Mouse (Mus musculus): ENCODE data around the gene Ubxn7. TPM values are rescaled to one million over a fixed set of nuclear protein-coding genes. Genes with fewer than 3 reads are reported as not detected.

The Ubxn7 gene
- polyA plus RNA-seq, 1 experiment from 2014 or later, result 22.1 TPM

GRCm38 (mm10) chr16:32417457-32417856 is 85.4 kb downstream of the Ubxn7 start:
- ATAC-seq (ENCODE audit: insufficient read depth, low FRiP score), result no peak
- H3K4me1 ChIP-seq (ENCODE audit: control insufficient read depth, insufficient read depth, low read length), result peaks cover 8% of the 10 kb centered on the region; the same call in 1 of the 2 replicates
- no peaks in the 10 kb centered on the region for H3K27me3 ChIP-seq (ENCODE audit: control insufficient read depth, insufficient read depth, low read length)
- 45% methylated on average over 1 of the region's 1 CpGs for WGBS
- no peak overlapping the region for H3K4me2 ChIP-seq (ENCODE audit: low read depth, low read length)
- H3K9me3 ChIP-seq (replicated peaks; ENCODE audit: control insufficient read depth, low read length), result peaks cover 4% of the 10 kb centered on the region; the same call in 1 of the 2 replicates
- no peak overlapping the region for H3K27ac ChIP-seq (ENCODE audit: low read length)
- no peaks in the 10 kb centered on the region for H3K36me3 ChIP-seq (ENCODE audit: control insufficient read depth, insufficient read depth, low read length)
- no peak overlapping the region for H3K9ac ChIP-seq (ENCODE audit: low read length)
- no peak overlapping the region for H3K4me3 ChIP-seq (replicated peaks; ENCODE audit: low read length)

GRCm38 (mm10) chr16:32419517-32420483 is 87.7 kb downstream of the Ubxn7 start, which contains the start of gene Tctex1d2:
TSS of gene Tctex1d2 (plus strand) at chr16:32419702.
- Histone ChIP-seq H3K4me1 (ENCODE audit: control insufficient read depth, insufficient read depth, low read length) (peaks cover 8% of the 10 kb centered on the region; the same call in 1 of the 2 replicates), H3K36me3 (ENCODE audit: control insufficient read depth, insufficient read depth, low read length) (no peaks in the 10 kb centered on the region), H3K27ac (ENCODE audit: low read length) (peak within 1 kb of the TSS; percentile 88), H3K9ac (ENCODE audit: low read length) (peak within 1 kb of the TSS; percentile 84), H3K4me2 (ENCODE audit: low read depth, low read length) (peak within 1 kb of the TSS; percentile 67), H3K9me3 (replicated peaks; ENCODE audit: control insufficient read depth, low read length) (peaks cover 4% of the 10 kb centered on the region; the same call in 1 of the 2 replicates), H3K27me3 (ENCODE audit: control insufficient read depth, insufficient read depth, low read length) (no peaks in the 10 kb centered on the region), H3K4me3 (replicated peaks; ENCODE audit: low read length) (peak within 1 kb of the TSS; percentile 69)
- peak; percentile 97 for ATAC-seq (ENCODE audit: insufficient read depth, low FRiP score)
- WGBS, result 1% methylated on average over 45 of the region's 45 CpGs

- 91% methylated on average over 3 of the region's 3 CpGs for WGBS
- Histone ChIP-seq H3K27ac (ENCODE audit: low read length) (no peak overlapping the region), H3K9me3 (replicated peaks; ENCODE audit: control insufficient read depth, low read length) (no peaks in the 10 kb centered on the region), H3K4me2 (ENCODE audit: low read depth, low read length) (no peak overlapping the region), H3K9ac (ENCODE audit: low read length) (no peak overlapping the region), H3K27me3 (ENCODE audit: control insufficient read depth, insufficient read depth, low read length) (no peaks in the 10 kb centered on the region), H3K36me3 (ENCODE audit: control insufficient read depth, insufficient read depth, low read length) (no peaks in the 10 kb centered on the region), H3K4me3 (replicated peaks; ENCODE audit: low read length) (no peak overlapping the region), H3K4me1 (ENCODE audit: control insufficient read depth, insufficient read depth, low read length) (peaks cover 16% of the 10 kb centered on the region)
- no peak for ATAC-seq (ENCODE audit: insufficient read depth, low FRiP score)
Measured at GRCm38 (mm10) chr16:32427506-32427905, 95.4 kb downstream of the Ubxn7 start.

- H3K36me3 ChIP-seq (ENCODE audit: control insufficient read depth, insufficient read depth, low read length), result no peaks in the 10 kb centered on the region
- H3K4me1 ChIP-seq (ENCODE audit: control insufficient read depth, insufficient read depth, low read length), result peaks cover 16% of the 10 kb centered on the region
- no peaks in the 10 kb centered on the region for H3K27me3 ChIP-seq (ENCODE audit: control insufficient read depth, insufficient read depth, low read length)
- H3K4me2 ChIP-seq (ENCODE audit: low read depth, low read length), result peak within 1 kb of the TSS; percentile 60
- H3K9me3 ChIP-seq (replicated peaks; ENCODE audit: control insufficient read depth, low read length), result no peaks in the 10 kb centered on the region
- H3K27ac ChIP-seq (ENCODE audit: low read length), result peak within 1 kb of the TSS; percentile 90
- WGBS, result under 1% methylated on average over 54 of the region's 54 CpGs
- peak within 1 kb of the TSS; percentile 95 for H3K4me3 ChIP-seq (replicated peaks; ENCODE audit: low read length)
- peak within 1 kb of the TSS; percentile 93 for H3K9ac ChIP-seq (ENCODE audit: low read length)
- ATAC-seq (ENCODE audit: insufficient read depth, low FRiP score), result peak; percentile 97
Measured at GRCm38 (mm10) chr16:32430474-32431046, 98.5 kb downstream of the Ubxn7 start, which contains the start of gene Pcyt1a. TSS of gene Pcyt1a (plus strand) at chr16:32430921.

GRCm38 (mm10) chr16:32431047-32431591 is 99.1 kb downstream of the Ubxn7 start:
- 1% methylated on average over 28 of the region's 28 CpGs for WGBS
- no peaks in the 10 kb centered on the region for H3K27me3 ChIP-seq (ENCODE audit: control insufficient read depth, insufficient read depth, low read length)
- H3K4me2 ChIP-seq (ENCODE audit: low read depth, low read length), result peak overlapping the region; percentile 60
- H3K4me3 ChIP-seq (replicated peaks; ENCODE audit: low read length), result peak overlapping the region; percentile 95
- H3K9ac ChIP-seq (ENCODE audit: low read length), result peak overlapping the region; percentile 93
- no peaks in the 10 kb centered on the region for H3K36me3 ChIP-seq (ENCODE audit: control insufficient read depth, insufficient read depth, low read length)
- ATAC-seq (ENCODE audit: insufficient read depth, low FRiP score), result no peak
- H3K4me1 ChIP-seq (ENCODE audit: control insufficient read depth, insufficient read depth, low read length), result peaks cover 16% of the 10 kb centered on the region
- H3K9me3 ChIP-seq (replicated peaks; ENCODE audit: control insufficient read depth, low read length), result no peaks in the 10 kb centered on the region
- H3K27ac ChIP-seq (ENCODE audit: low read length), result peak overlapping the region; percentile 90

GRCm38 (mm10) chr16:32431926-32432325 is 99.9 kb downstream of the Ubxn7 start:
- no peaks in the 10 kb centered on the region for H3K27me3 ChIP-seq (ENCODE audit: control insufficient read depth, insufficient read depth, low read length)
- 97% methylated on average over 1 of the region's 1 CpGs for WGBS
- no peak overlapping the region for H3K9ac ChIP-seq (ENCODE audit: low read length)
- no peaks in the 10 kb centered on the region for H3K36me3 ChIP-seq (ENCODE audit: control insufficient read depth, insufficient read depth, low read length)
- H3K4me2 ChIP-seq (ENCODE audit: low read depth, low read length), result peak overlapping the region; percentile 60
- peaks cover 16% of the 10 kb centered on the region for H3K4me1 ChIP-seq (ENCODE audit: control insufficient read depth, insufficient read depth, low read length)
- no peaks in the 10 kb centered on the region for H3K9me3 ChIP-seq (replicated peaks; ENCODE audit: control insufficient read depth, low read length)
- peak overlapping the region; percentile 95 for H3K4me3 ChIP-seq (replicated peaks; ENCODE audit: low read length)
- ATAC-seq (ENCODE audit: insufficient read depth, low FRiP score), result no peak
- no peak overlapping the region for H3K27ac ChIP-seq (ENCODE audit: low read length)

- peaks cover 16% of the 10 kb centered on the region for H3K4me1 ChIP-seq (ENCODE audit: control insufficient read depth, insufficient read depth, low read length)
- no peak overlapping the region for H3K4me2 ChIP-seq (ENCODE audit: low read depth, low read length)
- ATAC-seq (ENCODE audit: insufficient read depth, low FRiP score), result no peak
- H3K27ac ChIP-seq (ENCODE audit: low read length), result no peak overlapping the region
- H3K9me3 ChIP-seq (replicated peaks; ENCODE audit: control insufficient read depth, low read length), result no peaks in the 10 kb centered on the region
- no peaks in the 10 kb centered on the region for H3K27me3 ChIP-seq (ENCODE audit: control insufficient read depth, insufficient read depth, low read length)
- no peak overlapping the region for H3K9ac ChIP-seq (ENCODE audit: low read length)
- no peaks in the 10 kb centered on the region for H3K36me3 ChIP-seq (ENCODE audit: control insufficient read depth, insufficient read depth, low read length)
- WGBS, result 81% methylated on average over 2 of the region's 2 CpGs
- H3K4me3 ChIP-seq (replicated peaks; ENCODE audit: low read length), result no peak overlapping the region
Measured at GRCm38 (mm10) chr16:32433138-32433537, 101.1 kb downstream of the Ubxn7 start.

- Histone ChIP-seq H3K27ac (ENCODE audit: low read length) (no peak overlapping the region), H3K27me3 (ENCODE audit: control insufficient read depth, insufficient read depth, low read length) (no peaks in the 10 kb centered on the region), H3K4me1 (ENCODE audit: control insufficient read depth, insufficient read depth, low read length) (peaks cover 16% of the 10 kb centered on the region), H3K9me3 (replicated peaks; ENCODE audit: control insufficient read depth, low read length) (no peaks in the 10 kb centered on the region), H3K36me3 (ENCODE audit: control insufficient read depth, insufficient read depth, low read length) (no peaks in the 10 kb centered on the region), H3K4me2 (ENCODE audit: low read depth, low read length) (no peak overlapping the region), H3K4me3 (replicated peaks; ENCODE audit: low read length) (no peak overlapping the region), H3K9ac (ENCODE audit: low read length) (no peak overlapping the region)
- 42% methylated on average over 6 of the region's 6 CpGs for WGBS
- ATAC-seq (ENCODE audit: insufficient read depth, low FRiP score), result no peak
Measured at GRCm38 (mm10) chr16:32434066-32434465, 102.0 kb downstream of the Ubxn7 start.

- Histone ChIP-seq H3K9me3 (replicated peaks; ENCODE audit: control insufficient read depth, low read length) (no peaks in the 10 kb centered on the region), H3K27ac (ENCODE audit: low read length) (no peak overlapping the region), H3K4me1 (ENCODE audit: control insufficient read depth, insufficient read depth, low read length) (peaks cover 13% of the 10 kb centered on the region), H3K9ac (ENCODE audit: low read length) (no peak overlapping the region), H3K36me3 (ENCODE audit: control insufficient read depth, insufficient read depth, low read length) (no peaks in the 10 kb centered on the region), H3K27me3 (ENCODE audit: control insufficient read depth, insufficient read depth, low read length) (no peaks in the 10 kb centered on the region), H3K4me3 (replicated peaks; ENCODE audit: low read length) (no peak overlapping the region), H3K4me2 (ENCODE audit: low read depth, low read length) (no peak overlapping the region)
- ATAC-seq (ENCODE audit: insufficient read depth, low FRiP score), result no peak
Measured at GRCm38 (mm10) chr16:32434691-32435090, 102.6 kb downstream of the Ubxn7 start.

Measured in stomach, embryonic 16.5 days (tissue).